Mouse (Mus musculus) lung, postnatal 25 days (tissue): ENCODE measurements at regions not wholly inside any gene's neighbourhood (a gene's known extent, or its start where the extent isn't known, plus 50 kb on each side); places are given as distances from the start of the nearest gene placed in this dataset.
A peak's percentile ranks its signal among the peaks of the same experiment; 100 is the strongest.
"Not testable (repeated sequence)": the region's sequence is repeated elsewhere in the genome, so short reads cannot be mapped to it uniquely, and the experiment has no call there.

Source experiments
- DNase-seq: peaks from one replicate; pipeline ENCODE4 v3.0.0; 2022; ENCODE audit warnings: low spot score

- peak; percentile 56 for DNase-seq
Observed at GRCm38 (mm10) chr6:31011407-31012020, 52.6 kb upstream of the Klf14 start.

DNA sequence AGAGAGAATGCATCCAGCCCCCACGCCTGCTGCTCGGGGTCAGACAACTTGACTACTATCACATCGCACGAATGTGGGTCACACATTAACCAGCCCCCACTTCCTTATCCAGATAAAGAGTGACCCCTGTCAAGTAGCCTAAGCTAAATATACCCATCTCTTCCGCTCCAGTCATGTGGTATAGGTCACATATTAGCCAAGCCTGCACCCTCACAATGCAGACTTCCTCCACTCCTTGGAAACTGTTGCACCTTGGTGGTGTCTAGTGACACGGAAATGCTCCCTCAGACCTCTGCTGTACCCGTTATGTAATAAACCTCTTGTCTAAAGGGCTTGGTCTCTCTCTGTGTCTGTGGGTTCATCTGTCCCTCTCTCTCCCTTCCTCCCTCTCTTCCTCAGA, 57.7 kb upstream of the Klf14 start:
- DNase-seq = no peak

DNA sequence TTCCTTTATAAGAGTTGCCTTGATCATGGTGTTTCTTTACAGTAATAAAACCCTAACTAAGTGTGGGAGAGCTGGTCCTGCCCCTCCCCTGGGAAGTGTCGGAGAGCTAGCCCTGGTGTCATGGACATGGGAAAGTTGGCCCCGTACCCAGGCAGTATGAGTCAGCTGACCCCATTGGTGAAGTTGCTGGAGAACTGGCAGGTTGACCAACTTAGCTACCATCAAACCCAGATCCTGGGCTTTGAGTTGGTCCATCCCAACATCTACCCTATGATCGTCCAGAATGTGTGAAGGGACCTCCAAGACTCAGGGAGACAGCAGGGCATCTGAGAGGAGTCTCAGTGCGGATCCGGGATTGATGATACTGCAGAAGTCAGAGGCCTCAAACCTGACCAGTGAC, 62.9 kb upstream of the Klf14 start:
- no peak for DNase-seq

DNA sequence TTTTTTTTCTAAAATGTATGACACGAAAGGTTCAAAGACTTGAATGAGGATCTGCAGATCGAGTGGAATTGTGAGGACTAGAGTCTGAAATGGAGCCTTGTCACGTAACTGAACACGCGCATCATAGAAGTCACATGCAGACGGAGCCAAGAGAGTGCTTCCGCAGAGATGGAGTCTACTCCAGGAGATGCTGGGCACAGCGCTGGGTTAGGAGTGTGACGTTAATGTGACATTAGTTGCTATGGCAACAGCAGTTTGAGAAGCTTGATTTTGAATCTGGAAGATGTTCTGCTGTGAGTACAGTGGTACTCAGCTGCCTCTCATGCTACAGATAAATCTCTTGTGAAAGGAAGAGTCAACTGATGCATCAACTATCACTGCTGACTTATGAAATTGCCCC, 70.9 kb upstream of the Klf14 start:
- no peak for DNase-seq

DNA sequence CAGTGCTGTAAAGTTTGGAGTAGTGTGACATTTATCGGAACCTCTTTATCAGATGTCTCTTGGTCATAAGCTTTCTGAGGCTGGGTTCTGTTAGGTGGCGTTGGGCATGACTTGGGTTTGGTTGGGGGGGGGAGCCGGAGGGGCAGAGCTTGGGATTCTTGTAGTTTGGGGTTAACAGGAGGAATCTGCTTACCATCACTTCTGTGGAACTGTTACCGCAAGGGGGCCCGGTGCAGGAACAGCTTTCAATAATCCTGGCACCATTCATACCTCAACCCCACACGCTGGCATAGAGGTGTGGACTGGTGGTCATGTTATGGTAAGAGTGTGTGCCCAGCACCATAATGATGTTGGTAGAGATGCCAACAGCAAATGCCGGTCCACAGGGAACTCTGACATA, 72.1 kb upstream of the Klf14 start:
- DNase-seq = no peak

DNA sequence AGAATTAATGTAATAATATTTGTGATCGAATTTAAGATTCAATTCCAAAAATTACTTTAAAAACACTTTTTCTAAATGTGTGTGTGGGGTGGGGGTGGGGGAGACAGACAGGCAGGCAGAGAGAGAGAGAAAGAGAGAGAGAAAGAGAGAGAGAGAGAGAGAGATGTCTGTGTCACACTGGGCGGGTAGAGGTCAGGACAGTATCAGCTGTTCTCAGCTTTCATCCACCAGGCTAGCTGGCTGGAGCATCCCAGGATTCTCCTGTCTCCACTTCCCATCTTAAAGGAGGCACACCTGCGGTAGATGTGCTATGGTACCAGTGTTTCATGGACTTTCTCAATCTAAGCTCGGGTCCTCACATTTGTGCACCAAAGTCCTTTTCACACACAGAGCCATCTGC, 73.3 kb upstream of the Klf14 start:
- no peak for DNase-seq

DNA sequence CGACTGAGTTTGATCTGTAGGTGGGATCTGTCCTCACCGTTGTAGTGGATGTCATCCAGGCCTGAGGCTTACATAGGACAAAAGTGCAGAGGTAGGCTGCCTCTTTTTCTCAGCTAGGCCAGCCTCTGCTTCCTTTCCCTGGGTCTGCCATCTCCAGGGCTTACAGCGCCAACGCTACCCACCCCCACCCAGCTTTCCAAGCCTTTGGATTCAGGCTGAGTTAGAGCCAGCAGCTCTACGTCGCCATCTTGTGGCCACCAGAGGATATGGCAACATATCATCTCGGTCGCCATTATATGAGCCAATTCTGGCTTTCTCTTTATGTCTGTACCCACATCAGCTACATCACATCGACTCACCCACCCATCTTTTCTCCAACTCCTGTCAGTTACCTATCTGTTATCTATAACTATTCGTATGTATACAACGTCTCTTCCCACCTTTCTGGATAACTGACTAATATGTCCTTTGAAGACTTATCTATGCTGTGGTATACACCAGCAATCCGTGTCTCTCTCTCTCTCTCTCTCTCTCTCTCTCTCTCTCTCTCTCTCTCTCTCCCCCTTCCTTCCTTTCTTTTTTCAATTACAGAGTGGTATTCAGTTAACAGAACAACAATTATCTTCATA, 74.2 kb upstream of the Klf14 start:
- peak; percentile 48 for DNase-seq

DNA sequence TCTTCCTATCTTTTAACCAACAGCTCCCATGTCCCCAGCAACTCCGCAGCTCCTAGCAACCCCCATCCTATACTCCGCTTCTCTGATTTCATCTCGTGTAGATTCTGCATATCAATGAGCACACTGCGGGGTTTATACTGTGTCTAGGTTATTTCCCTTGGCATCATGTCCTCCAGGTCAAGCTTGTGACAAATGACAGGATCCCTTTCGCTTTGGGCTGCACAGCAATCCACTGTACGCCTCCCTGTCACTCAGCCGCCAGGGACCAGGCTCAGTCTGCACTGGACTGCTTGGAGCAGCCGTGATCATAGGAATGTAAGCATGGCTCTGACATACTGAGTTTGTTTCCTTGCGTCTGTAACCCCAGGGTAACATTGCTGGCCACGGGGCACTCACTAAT, 75.9 kb upstream of the Klf14 start:
- no peak for DNase-seq

DNA sequence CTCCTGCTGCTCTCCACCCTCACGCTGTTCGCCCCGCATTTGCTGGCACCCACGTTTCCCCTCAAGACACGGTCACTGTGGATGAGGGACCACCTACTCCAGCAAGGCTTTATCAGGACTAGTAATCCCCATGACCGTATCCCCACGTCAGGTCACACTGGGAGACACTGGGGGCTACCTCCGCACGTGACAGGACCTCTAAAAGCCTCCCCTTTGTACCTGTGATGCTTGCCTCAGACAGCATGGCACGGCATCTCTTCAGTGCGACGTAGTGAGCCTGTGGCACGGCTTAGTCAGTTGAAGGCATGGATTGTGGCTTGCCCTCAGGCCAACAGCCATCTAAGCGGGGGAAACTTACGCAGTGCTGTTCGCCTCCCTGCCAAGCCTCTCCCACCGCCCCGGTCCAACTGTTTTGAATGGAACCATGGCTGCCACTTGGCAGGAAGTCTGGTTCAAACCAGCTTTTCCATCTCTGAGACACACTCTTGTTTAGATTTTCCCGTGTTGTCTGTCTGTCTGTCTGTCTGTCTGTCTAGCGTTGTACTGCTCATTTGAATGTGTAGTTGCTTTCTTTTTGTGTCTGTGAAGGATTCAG, 79.0 kb upstream of the Klf14 start:
- peak; percentile 36 for DNase-seq

- DNase-seq = not testable (repeated sequence)
Observed at GRCm38 (mm10) chr6:31038445-31038844, 79.6 kb upstream of the Klf14 start.

- no peak for DNase-seq
Observed at GRCm38 (mm10) chr6:31039485-31039884, 80.6 kb upstream of the Klf14 start.

- DNase-seq = no peak
Observed at GRCm38 (mm10) chr6:31040783-31041182, 81.9 kb upstream of the Klf14 start.

DNA sequence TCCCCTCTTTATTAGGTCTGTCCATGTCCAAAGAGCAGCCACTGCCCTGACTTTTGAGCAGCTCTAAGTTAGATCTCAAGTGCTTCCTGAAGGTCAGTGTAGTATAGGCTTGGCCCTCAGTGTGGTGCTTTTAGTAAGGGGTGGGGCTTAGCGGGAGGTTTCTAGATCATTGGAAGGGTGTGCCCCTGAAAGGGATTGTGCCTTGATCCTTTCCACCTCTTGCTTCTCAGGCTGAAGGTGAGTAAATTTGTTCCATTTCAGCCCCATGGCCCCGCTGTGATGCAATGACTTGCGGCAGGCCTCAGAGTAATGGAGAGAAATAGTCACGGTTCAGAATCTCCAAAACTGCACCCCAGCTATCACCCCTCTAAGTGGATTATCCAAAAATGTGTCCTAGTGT, 84.5 kb upstream of the Klf14 start:
- DNase-seq = no peak

DNA sequence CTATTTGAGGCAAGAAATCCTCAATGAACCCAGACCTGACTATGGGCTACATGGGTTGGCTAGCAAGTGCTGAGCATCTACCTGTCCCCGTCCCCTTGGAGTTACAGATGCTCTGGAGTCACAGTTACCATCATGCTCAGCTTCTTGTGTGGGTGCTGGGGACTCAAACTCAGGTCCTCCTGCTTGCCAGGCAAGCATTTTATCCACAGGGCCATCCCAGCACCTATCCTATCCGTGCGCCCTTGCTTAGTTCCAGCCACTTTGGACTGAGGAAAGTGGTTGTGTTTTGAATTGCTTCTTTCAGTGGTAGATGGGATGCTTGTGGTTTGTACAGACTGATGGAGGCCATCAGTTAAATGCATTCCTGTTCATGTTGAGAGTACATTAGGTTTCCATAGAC, 85.0 kb upstream of the Klf14 start:
- DNase-seq = no peak

DNA sequence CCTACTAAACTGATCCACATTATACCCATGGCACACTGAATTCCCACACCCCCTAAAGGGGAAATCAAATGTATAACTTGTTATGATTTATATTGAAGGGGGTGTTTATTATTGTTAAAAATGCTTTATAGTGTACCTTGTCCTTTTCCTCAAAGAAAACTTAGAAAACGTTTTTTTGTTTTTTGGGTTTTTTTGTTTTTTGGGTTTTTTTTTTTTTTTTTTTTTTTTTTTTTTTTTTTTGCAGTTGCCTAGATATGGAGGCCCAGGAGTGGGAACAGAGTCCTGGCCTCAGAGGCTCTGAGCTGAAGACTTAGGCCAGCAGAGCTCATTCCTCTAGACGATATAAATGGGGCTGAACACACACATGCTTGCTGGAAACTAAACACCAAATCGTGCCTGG, 87.3 kb upstream of the Klf14 start:
- no peak for DNase-seq

GRCm38 (mm10) chr6:31048920-31049576, 90.2 kb upstream of the Klf14 start:
- DNase-seq = no peak

GRCm38 (mm10) chr6:31050831-31051230, 92.0 kb upstream of the Klf14 start:
- DNase-seq = no peak

DNA sequence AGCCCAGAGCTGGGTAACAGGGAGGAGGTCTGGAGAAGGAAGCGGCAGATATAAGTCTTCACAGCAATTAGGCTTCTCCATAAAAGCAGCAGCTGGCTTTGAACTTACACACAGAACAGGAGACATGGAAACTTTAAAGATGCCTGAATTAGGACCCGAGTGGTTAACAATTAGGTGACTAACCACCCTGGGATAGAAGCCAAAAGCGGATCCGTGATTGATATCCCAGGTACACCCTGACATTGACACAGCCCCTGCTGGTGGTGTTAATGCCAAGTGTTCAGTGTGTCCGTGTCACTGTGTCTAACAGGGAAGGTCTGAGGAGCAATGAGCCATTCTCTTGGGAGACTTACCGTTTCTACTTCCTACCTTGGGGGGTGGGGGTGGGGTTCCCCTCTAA, 92.9 kb upstream of the Klf14 start:
- DNase-seq = no peak

DNA sequence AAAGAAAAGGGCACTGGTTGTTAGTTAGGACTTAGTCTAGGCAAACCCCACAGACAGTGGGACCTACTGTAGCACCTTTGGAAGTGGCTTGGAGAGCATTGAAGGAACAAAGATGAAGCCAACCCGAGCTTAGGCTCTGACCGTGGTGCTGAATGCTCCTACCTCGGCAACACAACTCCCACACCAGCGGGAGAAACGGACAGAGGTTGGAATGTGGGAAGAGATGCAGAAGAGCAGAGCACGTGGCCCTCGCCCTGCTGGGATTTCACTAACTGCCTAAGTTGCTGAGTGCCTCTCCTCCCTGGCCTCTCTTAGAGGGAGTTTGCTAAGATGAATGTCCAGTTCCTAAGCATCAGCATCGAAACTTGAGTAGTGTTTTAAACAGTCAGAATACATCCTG, 94.1 kb upstream of the Klf14 start:
- no peak for DNase-seq

DNA sequence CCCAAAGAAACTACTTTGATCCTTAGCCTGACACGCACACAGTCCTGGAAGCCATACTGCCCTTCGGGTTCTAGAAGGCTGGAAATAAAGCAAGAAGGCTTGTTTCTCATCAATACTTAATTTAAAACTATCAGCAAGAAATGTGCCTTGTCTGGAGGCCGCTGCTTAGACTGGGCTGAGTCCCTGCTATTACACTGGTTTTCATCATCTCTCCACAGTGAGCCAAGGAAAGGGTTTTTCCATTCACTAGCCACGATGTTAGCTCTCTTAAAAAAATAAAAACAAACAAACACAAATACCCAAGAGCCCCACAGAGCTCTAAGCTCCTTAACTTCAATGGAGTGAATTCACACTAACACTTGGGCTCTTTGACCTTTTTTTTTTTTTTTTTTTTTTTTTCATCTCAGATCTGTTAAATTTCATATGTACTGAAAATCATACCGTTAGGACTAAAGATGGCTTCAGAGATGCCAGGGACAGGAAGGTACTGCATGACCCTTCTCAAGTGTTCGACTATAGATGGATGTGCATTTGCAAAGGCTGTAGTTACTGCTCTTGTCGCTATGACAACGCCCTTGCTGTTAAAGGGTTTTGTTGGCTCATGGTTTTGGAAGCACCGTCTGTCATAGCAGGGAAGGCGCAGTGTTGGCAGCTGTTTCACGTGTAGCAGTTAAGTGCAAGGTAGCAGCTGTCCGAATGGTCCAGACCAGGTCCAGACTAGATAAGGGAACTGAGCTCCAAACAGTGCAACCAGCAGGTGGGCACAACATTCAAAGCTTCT, 98.1 kb upstream of the Klf14 start:
- no peak for DNase-seq

- no peak for DNase-seq
Observed at GRCm38 (mm10) chr6:31058299-31058698, 99.4 kb upstream of the Klf14 start.

- no peak for DNase-seq
Observed at GRCm38 (mm10) chr6:31058961-31059360, 100.1 kb upstream of the Klf14 start.

- DNase-seq = no peak
Observed at GRCm38 (mm10) chr6:31061813-31062212, 102.9 kb upstream of the Klf14 start.
